Mouse (Mus musculus) CD4-positive naive resting alpha-beta T cell, adult 76 days (primary cell): ENCODE data around the gene Chrne. TPM values are rescaled to one million over a fixed set of nuclear protein-coding genes. Genes with fewer than 3 reads are reported as not detected.

Experiments used
- total RNA-seq: library from RNA; stranded (reverse); gene quantifications from one replicate; pipeline ENCODE4 v1.2.4, GENCODE M21; 2023

Chrne gene
- 4.7 TPM for total RNA-seq

DNA sequence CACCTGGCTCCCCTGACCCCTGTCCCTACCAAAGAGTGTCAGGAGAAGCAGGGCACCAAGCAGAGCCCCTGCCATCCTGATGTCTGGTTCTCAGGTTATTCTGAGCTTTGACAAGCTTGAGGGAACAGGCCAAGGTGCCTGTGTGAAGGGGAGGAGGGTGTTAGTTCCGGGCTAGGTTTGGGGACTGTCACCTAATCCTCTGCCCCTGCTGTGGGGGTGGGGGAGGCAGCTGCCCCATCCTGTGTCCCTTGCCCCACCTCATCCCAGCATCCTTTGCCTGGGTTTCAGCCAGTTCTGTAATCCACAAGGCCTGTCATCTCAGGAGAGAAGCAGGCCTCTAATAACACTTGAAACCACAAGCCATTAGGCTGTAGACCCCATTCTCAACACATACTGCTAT, at the start of gene Chrne:
Gene Chrne, minus strand, starts transcription at position 116 of the 400 bp plus-strand sequence.

DNA sequence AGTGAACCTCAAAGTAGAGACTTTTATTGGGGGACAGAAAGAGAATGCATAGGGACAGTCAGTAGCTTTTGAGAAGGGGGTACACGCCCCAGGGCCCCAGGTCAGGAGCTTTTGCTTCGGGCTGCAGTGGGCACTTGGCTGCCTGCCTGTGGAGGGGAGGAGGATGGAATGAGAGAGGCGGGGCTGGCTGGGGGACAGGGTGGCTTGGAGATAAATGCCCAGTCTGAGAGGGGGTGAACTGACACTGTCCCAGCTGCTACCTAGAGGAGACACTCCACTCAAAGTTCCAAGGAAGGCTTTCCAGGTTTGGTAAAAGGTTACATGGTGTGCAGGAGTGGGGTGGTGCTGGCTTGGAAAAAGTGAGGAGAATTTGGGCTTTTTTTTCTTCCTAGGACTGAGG, 37.9 kb upstream of the Chrne start, which contains the start of gene Eno3:
Gene Eno3, plus strand, starts transcription at position 239 of the 400 bp plus-strand sequence.

DNA sequence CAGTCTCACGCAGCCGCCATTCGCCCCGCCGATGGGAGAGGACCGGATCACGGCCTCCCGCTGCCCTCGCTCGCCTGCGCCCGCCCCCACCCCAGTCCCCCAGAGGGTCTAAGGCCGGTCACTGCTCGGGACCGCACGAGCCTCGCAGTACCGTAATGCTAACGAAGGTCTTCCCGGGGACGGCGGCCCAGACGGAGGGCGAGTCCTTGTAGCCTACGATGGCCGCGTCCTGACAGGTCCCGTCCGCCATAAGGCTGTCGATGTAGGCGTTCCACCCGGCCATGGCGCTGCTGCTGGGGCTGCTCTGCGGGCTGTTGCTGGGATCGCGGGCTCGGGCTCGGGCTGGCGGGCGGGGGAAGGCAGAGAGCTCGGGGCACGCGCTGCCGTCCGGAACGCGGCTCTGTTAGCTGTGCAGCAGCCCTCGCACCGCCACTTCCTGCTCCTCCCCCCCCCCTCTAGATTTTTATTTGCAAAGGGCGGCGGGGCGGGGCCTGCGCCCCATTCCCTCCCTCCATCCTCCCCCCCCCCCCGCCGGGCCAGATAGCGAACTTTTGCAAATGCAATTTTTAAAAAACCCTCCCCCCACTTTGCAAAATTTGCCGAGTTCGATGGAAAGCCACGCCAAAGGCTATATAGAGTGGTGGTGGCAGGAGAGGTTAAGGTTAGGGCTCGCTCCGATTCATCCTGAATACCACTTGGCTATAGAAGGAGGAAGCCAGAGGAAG, 35.3 kb upstream of the Chrne start, which contains the start of gene Pfn1:
Gene Pfn1, minus strand, starts transcription at position 447 of the 725 bp plus-strand sequence.

DNA sequence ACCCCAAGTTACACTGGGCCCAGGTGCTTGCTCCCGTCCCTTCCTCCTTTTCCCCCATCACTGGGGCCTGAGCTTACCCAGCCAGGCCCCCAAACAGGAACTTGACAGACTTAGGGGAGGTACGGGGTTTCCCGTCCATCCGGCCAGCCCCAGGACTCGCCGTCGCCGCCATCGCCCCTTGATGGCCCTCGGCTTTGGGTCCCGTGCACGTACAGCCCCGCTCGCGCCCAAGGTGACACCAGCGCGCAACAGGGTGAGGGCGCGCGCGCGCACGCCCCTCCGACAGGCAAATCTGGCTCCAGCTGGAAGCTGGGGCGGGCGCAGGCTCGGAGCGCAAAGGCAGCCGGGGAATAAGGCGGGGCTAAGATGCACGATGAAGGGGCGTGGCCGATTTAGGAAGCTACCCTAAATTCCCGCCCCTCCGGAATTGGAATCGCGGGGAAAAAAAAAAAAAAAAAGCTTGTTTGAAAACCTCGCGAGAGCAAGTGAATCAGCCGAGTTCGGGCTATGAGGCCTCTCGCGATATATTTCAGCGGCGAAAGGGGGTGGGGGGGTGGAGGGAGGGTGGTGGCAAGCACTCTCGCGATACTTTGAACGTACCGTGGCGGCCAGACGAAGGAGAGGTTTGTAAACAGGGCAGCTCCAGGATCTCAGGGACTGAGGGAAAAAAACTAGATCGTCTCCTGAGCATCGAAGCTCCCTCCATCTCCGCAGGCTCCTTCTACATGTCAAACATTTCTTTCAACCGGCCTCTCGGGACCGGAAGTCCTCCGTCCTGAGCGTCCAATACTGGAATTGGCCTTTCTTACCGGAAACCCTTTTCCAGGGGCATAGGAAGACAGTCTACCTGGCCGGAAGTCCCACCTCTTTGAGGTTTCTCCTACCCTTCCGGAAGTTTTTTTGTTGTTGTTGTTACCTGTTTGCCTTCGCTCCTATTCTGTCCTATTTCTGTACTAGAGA, 28.0 kb upstream of the Chrne start, which contains the start of the genes Rnf167 and Slc25a11:
Gene Rnf167, plus strand, starts transcription at position 545 of the 960 bp plus-strand sequence.
Gene Slc25a11, minus strand, starts transcription at position 789 of the 960 bp plus-strand sequence.

DNA sequence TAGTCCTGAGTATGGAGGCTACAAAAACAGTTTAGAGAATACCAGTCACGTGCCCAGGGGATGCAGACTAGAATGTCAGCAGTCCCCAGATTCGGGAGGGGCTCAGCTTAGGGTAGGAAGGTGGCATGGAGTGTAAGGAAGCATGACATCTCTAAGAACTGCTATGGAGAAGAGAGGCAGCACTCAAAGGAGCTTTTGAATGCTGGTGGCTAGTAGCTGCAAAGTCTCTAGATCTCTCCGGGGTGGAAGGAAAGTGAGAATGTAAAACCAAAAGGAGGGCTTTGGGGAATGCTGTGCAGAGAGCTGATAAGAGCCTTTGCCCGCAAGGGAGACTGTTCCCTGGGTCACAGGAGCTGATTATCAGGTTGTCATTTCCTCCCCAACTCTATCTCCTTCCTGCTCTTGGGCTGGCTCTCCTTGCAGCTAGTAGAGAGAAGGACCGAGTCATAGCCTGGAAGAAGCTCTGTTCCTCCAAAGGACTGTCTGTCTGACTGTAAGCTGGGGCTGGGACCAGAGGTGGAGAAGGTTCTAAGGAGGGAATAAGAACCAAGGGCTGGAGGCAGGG, 19.8 kb upstream of the Chrne start, which contains the start of gene Gp1ba:
Gene Gp1ba, plus strand, starts transcription at position 409 of the 565 bp plus-strand sequence.

DNA sequence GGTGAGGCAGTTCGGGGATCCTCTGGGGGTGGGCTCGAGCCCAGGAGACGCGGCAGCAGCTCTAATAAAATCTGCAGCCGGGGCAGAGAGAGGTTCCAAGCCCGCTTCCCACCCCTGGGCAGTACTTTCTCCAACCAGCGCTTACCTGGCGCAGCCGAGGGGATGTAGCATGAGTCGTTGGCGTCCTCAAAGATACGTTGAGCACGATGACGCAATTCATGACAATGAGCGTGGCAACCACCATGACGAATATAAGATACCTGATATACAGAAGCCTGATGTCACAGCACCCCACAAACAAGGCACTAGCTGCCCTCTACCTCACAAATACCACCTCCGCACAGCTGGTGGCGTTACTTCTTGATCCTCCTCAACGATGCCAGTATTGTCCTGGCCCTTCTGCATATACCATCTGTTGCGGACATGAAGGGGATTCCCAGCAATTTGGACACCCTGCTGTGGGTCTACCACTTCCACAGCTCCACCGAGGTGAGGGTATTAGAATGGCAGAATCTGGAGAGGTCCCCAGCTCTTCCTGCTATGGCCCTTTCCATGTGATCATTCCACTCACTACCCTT, 3.4 kb downstream of the Chrne start, which contains the start of gene 4930544D05Rik:
Gene 4930544D05Rik, plus strand, starts transcription at position 333 of the 578 bp plus-strand sequence.

Other genes with a start within 250 kb of the Chrne start
- gene Pelp1, start 209.2 kb downstream of the Chrne start, total RNA-seq: 27.5 TPM
- 223 TPM for gene Arrb2, start 186.6 kb downstream of the Chrne start, total RNA-seq
- 52.7 TPM for gene Med11, start 167.3 kb downstream of the Chrne start, total RNA-seq
- gene Zmynd15, start 159.8 kb downstream of the Chrne start, total RNA-seq: 0.91 TPM
- 1.5 TPM for gene Cxcl16, start 159.2 kb downstream of the Chrne start, total RNA-seq
- gene Tm4sf5, start 114.0 kb downstream of the Chrne start, total RNA-seq: not detected
- gene Vmo1, start 104.6 kb downstream of the Chrne start, total RNA-seq: not detected
- gene Gltpd2, start 100.0 kb downstream of the Chrne start, total RNA-seq: not detected
- 142 TPM for gene Psmb6, start 93.8 kb downstream of the Chrne start, total RNA-seq
- gene Gm40193, start 86.3 kb downstream of the Chrne start, total RNA-seq: not detected
- gene Pld2, start 79.2 kb downstream of the Chrne start, total RNA-seq: 2.4 TPM
- 149 TPM for gene Mink1, start 56.3 kb downstream of the Chrne start, total RNA-seq
- 1.00 TPM for gene 4930544D05Rik, start 3.4 kb downstream of the Chrne start, total RNA-seq
- gene Gp1ba, start 19.9 kb upstream of the Chrne start, total RNA-seq: not detected
- gene Rnf167, start 28.0 kb upstream of the Chrne start, total RNA-seq: 215 TPM
- 40.7 TPM for gene Slc25a11, start 28.3 kb upstream of the Chrne start, total RNA-seq
- gene Pfn1, start 35.4 kb upstream of the Chrne start, total RNA-seq: 1,339 TPM
- gene Eno3, start 38.0 kb upstream of the Chrne start, total RNA-seq: 25.0 TPM
- 26.1 TPM for gene Spag7, start 50.2 kb upstream of the Chrne start, total RNA-seq
- gene Camta2, start 68.9 kb upstream of the Chrne start, total RNA-seq: 45.0 TPM
- gene Inca1, start 80.9 kb upstream of the Chrne start, total RNA-seq: 0.97 TPM
- 22.1 TPM for gene Kif1c, start 81.3 kb upstream of the Chrne start, total RNA-seq
- 2.3 TPM for gene Zfp3, start 145.0 kb upstream of the Chrne start, total RNA-seq
- gene Scimp, start 193.4 kb upstream of the Chrne start, total RNA-seq: 1.6 TPM
- 38.6 TPM for gene Rabep1, start 225.6 kb upstream of the Chrne start, total RNA-seq